Mouse (Mus musculus) embryonic facial prominence, embryonic 11.5 days (tissue): ENCODE measurements around the gene March1. TPM values are rescaled to one million over a fixed set of nuclear protein-coding genes. Genes with fewer than 3 reads are reported as not detected.

Source experiments
- ATAC-seq: fragments of 200-750 bp; cut with Nextera tagmentation; replicated peaks from 2 replicates; pipeline ENCODE4 v1.8.0; 2017; ENCODE audit warnings: low read depth; ENCODE audit not compliant: insufficient number of reproducible peaks, low FRiP score, low TSS enrichment
- DNase-seq: peaks from one replicate; pipeline ENCODE4 v3.0.0-alpha.2; 2015; ENCODE audit warnings: low spot score
- H3K27ac ChIP-seq: fragments of 300-500 bp; sonication (generic); replicated peaks from 2 replicates; pipeline ENCODE4 v1.5.1; 2014; ENCODE audit warnings: mild to moderate bottlenecking, low read depth, low read length, control low read depth
- H3K27me3 ChIP-seq: fragments of 300-500 bp; sonication (generic); 2 replicates; pipeline ENCODE4 v1.6.1; 2014; ENCODE audit warnings: mild to moderate bottlenecking, low read length, moderate library complexity, mixed read lengths; ENCODE audit not compliant: control insufficient read depth, insufficient read depth
- H3K36me3 ChIP-seq: fragments of 300-500 bp; sonication (generic); replicated peaks from 2 replicates; pipeline ENCODE4 v1.6.1; 2014; ENCODE audit warnings: low read depth, mild to moderate bottlenecking, low read length, moderate library complexity, mixed read lengths; ENCODE audit not compliant: control insufficient read depth, insufficient read depth
- H3K4me1 ChIP-seq: fragments of 300-500 bp; sonication (generic); 2 replicates; pipeline ENCODE4 v1.6.1; 2014; ENCODE audit warnings: low read length, mixed read lengths; ENCODE audit not compliant: control insufficient read depth, insufficient read depth
- H3K4me2 ChIP-seq: fragments of 300-500 bp; sonication (generic); 2 replicates; pipeline ENCODE4 v1.6.1; 2014; ENCODE audit warnings: low read depth, mild to moderate bottlenecking, control low read depth, low read length, moderate library complexity
- H3K4me3 ChIP-seq: fragments of 300-500 bp; sonication (generic); 2 replicates; pipeline ENCODE4 v1.5.1; 2014; ENCODE audit warnings: low read depth, low read length, control low read depth
- H3K9ac ChIP-seq: fragments of 300-500 bp; sonication (generic); replicated peaks from 2 replicates; pipeline ENCODE4 v1.6.1; 2014; ENCODE audit warnings: mild to moderate bottlenecking, control low read depth, low read length
- H3K9me3 ChIP-seq: fragments of 300-500 bp; sonication (generic); replicated peaks from 2 replicates; pipeline ENCODE4 v1.6.1; 2016; ENCODE audit warnings: mild to moderate bottlenecking, low read length, inconsistent platforms, mixed read lengths; ENCODE audit not compliant: control insufficient read depth
- WGBS: fragments of 180-500 bp; shearing (Covaris S2); extraction: QIAGEN DNeasy Blood & Tissue Kit; methylation state at CpG from one replicate; pipeline ENCODE4 v1.1.7; 2014; 5-methylcytosine and 5-hydroxymethylcytosine counted together
- polyA plus RNA-seq: library from polyadenylated mRNA; unstranded; fragments of >200 nt; fragmentation: Nextera tagmentation; extraction: Ambion mirVana; gene quantifications from 2 replicates; pipeline ENCODE4 v1.2.1, GENCODE M21; 2014

Gene March1
- polyA plus RNA-seq, 1 experiment from 2014 or later: 0.70 TPM

DNA sequence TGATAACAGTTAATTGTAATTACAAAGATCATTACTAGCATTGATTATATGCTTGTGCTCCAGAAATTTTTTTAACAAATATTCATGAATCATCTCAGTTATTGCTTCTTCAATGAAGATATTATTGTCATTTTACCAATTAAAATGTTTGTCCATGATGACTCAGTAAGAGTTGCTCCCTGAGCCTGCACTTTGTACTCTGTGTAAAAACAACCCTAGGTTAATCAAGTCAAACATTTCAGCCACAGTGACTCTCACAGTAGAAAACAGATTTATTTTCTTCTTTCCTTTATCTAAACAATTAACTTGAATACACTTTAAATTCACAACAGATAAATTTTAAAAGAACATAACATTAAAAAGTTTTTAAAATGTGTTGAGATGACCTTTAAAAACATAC, 708.7 kb downstream of the March1 start:
- no peaks in the 10 kb centered on the region for H3K36me3 ChIP-seq
- no peak overlapping the region for H3K4me2 ChIP-seq
- no peak for ATAC-seq
- H3K27ac ChIP-seq: no peak overlapping the region
- no peak overlapping the region for H3K9ac ChIP-seq
- no peak for DNase-seq
- H3K4me1 ChIP-seq: no peaks in the 10 kb centered on the region
- H3K27me3 ChIP-seq: no peaks in the 10 kb centered on the region
- no peak overlapping the region for H3K4me3 ChIP-seq
- H3K9me3 ChIP-seq: no peaks in the 10 kb centered on the region

DNA sequence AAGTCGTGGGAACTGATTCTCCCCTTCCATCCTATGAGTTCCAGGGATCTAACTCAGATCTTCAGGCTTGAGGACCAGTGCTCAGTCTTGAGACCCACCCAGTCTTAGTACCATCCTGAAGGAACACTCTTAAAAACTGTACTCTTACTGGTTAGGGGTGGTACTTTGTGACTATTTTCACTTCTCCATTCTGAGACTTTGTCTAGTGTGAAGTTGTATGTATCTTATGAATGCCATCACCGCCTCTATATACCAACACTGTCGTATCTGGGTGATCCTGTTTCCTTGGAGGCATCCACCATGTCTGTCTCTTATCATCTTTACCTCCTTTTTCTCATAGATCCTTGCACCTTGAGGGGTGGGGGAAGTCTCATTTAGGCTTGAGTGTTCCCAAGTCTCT, 714.5 kb downstream of the March1 start:
- Histone ChIP-seq H3K36me3 (no peaks in the 10 kb centered on the region), H3K9me3 (no peaks in the 10 kb centered on the region), H3K4me1 (no peaks in the 10 kb centered on the region), H3K4me2 (no peak overlapping the region), H3K27me3 (no peaks in the 10 kb centered on the region), H3K4me3 (no peak overlapping the region), H3K27ac (no peak overlapping the region), H3K9ac (no peak overlapping the region)
- DNase-seq: no peak
- ATAC-seq: no peak
- WGBS: 78% methylated on average over 3 of the region's 3 CpGs

DNA sequence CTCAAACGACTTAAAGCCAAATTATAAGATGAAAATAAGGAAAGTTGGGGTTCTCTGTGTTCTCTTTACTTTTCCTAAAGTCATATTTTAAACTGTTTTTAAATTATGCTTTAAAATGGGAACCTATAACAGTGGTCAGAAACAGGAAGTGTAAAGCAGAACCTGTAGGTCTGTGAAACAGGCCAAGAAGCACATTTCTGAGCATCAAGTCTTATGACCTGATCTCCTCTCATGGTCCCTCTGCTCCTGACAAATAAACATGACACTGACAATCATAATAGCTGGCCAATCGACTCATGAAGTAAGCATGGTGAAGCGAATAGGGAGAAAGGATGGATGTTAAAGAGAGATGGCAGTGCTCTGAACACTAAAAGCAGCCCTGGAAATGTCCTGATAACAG, 716.6 kb downstream of the March1 start:
- Histone ChIP-seq H3K27me3 (no peaks in the 10 kb centered on the region), H3K4me3 (no peak overlapping the region), H3K9ac (no peak overlapping the region), H3K4me2 (no peak overlapping the region), H3K4me1 (no peaks in the 10 kb centered on the region), H3K9me3 (no peaks in the 10 kb centered on the region), H3K36me3 (no peaks in the 10 kb centered on the region), H3K27ac (no peak overlapping the region)
- 83% methylated on average over 3 of the region's 3 CpGs for WGBS
- no peak for DNase-seq
- no peak for ATAC-seq

DNA sequence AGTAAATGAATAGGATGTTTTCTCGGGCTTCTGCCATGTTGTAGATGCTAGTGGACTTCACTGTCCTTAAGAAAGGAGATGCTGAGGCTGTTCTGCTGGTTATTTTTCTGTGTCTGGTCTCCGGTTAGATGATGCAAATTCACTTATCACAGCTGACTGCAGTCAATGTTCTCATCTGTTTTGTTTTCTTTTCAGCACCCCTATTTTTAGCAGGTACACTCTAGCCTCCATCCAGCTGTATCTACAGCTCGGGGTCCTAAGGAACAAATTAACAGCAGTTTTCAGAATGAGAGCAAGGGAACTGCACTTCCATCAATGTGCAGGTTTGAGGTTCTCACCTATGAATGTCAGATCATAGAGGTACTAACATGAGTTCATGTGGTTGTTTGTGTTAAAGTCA, 721.9 kb downstream of the March1 start:
- Histone ChIP-seq H3K9ac (no peak overlapping the region), H3K4me1 (no peaks in the 10 kb centered on the region), H3K27me3 (no peaks in the 10 kb centered on the region), H3K4me2 (no peak overlapping the region), H3K36me3 (no peaks in the 10 kb centered on the region), H3K4me3 (no peak overlapping the region), H3K9me3 (no peaks in the 10 kb centered on the region), H3K27ac (no peak overlapping the region)
- WGBS: 73% methylated on average over 3 of the region's 3 CpGs
- ATAC-seq (no peak), DNase-seq (no peak)

DNA sequence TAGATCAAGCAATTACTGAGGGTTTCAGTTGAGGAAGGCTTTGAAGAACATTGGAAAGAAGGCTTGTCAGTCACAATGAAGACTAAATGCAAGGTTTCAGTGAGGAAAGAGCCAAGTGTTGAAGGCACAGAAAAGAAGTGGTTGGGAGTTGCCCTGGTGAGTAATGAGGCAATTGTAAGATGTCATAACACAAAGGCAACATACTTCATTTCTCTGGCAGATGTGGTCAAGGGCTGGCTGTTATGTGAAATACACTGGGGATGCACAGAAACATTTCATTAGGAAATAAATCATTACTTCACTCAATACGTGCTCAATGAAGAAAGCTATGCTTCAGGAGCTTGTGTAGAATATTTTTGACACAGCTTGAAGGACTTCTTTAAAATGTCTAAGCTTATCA, 725.2 kb downstream of the March1 start:
- ATAC-seq: no peak

DNA sequence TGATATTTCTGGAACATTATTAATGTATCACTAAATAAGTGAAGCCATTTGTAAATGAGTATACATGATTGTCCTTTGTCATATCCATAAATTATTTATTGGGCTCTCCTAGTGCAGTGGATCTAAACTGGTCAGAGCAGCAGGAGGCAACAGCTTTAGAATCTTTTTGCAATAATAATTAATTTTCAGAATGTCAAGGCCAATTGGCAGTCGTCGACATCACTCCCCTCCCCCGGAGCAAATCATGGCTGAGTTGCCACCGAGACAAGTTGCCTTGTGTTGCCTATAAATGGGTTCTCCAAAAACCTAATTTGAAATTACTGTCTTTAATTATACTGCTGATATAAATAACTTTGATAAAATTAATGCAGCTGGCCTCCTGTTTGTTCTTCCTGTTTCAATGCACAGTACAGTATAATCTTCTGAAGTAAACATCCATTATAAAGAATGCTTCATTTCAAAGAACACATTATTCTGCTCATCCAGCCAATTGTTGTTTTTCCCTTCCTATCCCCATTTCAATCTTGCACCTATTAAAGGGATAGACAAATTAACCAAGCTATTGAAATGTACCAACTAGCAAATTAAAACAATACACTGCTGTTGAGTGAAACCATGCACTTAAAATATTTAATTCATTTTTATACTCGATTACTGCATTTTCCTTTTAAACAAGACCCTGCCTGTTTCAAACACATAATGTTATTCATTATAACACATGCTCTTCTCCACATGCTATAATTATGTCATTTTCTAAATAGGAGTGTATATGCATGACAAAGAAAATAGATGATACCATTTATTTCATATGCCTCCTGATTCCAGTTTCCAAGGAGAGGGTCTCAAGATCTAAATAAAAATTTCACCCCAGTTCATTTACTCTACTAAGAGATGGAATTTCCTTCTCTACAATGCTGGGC, 745.4 kb downstream of the March1 start:
- no peak for DNase-seq
- WGBS: 83% methylated on average over 5 of the region's 5 CpGs
- Histone ChIP-seq H3K27me3 (no peaks in the 10 kb centered on the region), H3K9ac (no peak overlapping the region), H3K36me3 (no peaks in the 10 kb centered on the region), H3K27ac (no peak overlapping the region), H3K9me3 (no peaks in the 10 kb centered on the region), H3K4me1 (no peaks in the 10 kb centered on the region), H3K4me2 (no peak overlapping the region), H3K4me3 (no peak overlapping the region)
- ATAC-seq: no peak

More for the DNA sequence above, 725.2 kb downstream of the March1 start:
- no peaks in the 10 kb centered on the region for H3K9me3 ChIP-seq
- no peaks in the 10 kb centered on the region for H3K36me3 ChIP-seq
- no peaks in the 10 kb centered on the region for H3K27me3 ChIP-seq
- H3K4me3 ChIP-seq: no peak overlapping the region
- no peak overlapping the region for H3K27ac ChIP-seq
- DNase-seq: no peak
- H3K9ac ChIP-seq: no peak overlapping the region
- 76% methylated on average over 1 of the region's 1 CpGs for WGBS
- no peaks in the 10 kb centered on the region for H3K4me1 ChIP-seq
- H3K4me2 ChIP-seq: no peak overlapping the region

DNA sequence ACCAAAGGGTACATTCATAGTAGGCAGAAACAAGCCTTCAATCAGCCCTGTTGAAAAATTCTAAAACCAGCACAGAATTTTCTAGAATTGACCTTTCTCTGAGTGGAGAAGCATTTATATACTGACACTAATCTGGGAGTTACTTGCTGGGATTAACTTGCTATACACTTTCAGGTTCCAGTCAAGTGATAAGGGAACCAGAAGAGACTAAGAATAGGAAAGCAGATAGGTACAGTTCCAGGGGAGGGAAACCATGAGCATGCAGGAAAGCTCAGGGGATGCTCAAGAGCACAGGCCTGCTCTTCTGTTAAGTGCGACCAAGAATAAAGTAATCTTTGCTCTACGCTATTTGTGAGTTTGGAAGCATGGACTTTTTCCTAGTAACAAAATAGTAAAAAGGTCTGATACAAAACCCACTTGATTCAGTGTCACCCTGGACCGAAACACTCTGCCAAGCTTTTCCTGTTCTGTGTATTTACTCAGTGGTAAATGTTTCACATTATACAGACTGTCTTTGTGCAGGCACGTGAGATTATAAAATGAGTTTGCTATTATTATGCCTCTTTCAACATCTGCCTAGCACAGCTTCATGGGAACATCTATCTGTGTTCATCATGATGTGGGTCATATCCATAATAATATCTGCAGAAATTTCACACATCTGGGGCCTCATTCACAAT, 766.1 kb downstream of the March1 start:
- DNase-seq: no peak
- Histone ChIP-seq H3K27me3 (no peaks in the 10 kb centered on the region), H3K9ac (no peak overlapping the region), H3K4me2 (no peak overlapping the region), H3K9me3 (no peaks in the 10 kb centered on the region), H3K36me3 (no peaks in the 10 kb centered on the region), H3K4me3 (no peak overlapping the region), H3K4me1 (no peaks in the 10 kb centered on the region), H3K27ac (no peak overlapping the region)
- ATAC-seq: no peak
- 85% methylated on average over 4 of the region's 4 CpGs for WGBS

DNA sequence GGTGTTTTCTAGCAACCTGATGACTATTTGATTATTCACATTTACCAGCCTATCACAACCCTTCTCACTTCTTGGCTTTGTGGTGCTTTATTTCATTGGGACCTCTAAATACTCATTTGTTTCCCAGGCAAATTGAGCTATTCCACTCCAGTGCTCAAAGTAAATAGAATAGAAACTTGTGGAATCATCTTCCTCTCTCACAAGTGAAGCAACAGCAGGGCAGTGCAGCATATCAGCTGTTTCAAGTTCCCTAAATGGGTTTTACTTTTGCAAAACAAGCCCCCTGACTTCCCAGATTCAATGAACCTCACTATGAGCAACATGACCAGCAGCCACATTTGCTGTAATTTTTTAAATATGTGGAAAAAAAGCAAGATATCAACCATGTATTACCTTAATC, 768.3 kb downstream of the March1 start:
- no peak overlapping the region for H3K27ac ChIP-seq
- DNase-seq (no peak), ATAC-seq (no peak)

More for the DNA sequence above, 768.3 kb downstream of the March1 start:
- Histone ChIP-seq H3K4me2 (no peak overlapping the region), H3K4me3 (no peak overlapping the region), H3K27me3 (no peaks in the 10 kb centered on the region), H3K4me1 (no peaks in the 10 kb centered on the region), H3K9ac (no peak overlapping the region), H3K9me3 (no peaks in the 10 kb centered on the region), H3K36me3 (no peaks in the 10 kb centered on the region)
